Mouse (Mus musculus): Measurements from ENCODE around the gene Slc4a7. TPM values are rescaled to one million over a fixed set of nuclear protein-coding genes. Genes with fewer than 3 reads are reported as not detected.

The Slc4a7 gene
- polyA plus RNA-seq (2012; rRNA removed; ENCODE audit: low replicate concordance), result 6.7 and 12.2 TPM in 2 replicates

DNA sequence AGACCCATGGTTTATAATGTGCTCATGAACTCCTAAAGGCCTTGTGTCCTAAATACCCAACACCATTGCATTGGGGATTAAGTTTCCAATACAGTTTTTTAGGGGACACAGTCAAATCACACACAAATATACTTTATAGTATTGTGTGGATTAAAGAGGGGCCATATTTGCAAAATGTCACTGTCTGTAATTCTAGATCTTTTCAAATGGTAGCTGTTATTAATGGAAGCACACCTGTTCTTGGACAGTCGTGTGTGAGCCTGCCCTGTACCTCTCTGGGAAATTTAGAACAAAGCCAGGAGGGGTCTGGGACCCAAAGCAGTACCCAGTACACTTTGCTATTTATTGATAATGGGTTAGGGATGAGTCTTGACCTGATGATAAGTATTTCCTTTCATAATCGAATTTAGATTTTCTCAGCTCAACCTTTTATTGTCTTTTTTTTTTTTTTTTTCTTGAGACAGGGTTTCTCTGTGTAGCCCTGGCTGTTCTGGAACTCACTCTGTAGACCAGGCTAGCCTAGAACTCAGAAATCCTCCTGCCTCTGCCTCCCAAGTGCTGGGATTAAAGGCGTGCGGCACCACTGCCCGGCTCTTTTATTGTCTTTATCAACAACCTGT is at the start of gene Slc4a7:
Gene Slc4a7 (plus strand): TSS at position 570 of the 620 bp plus-strand sequence.

DNA sequence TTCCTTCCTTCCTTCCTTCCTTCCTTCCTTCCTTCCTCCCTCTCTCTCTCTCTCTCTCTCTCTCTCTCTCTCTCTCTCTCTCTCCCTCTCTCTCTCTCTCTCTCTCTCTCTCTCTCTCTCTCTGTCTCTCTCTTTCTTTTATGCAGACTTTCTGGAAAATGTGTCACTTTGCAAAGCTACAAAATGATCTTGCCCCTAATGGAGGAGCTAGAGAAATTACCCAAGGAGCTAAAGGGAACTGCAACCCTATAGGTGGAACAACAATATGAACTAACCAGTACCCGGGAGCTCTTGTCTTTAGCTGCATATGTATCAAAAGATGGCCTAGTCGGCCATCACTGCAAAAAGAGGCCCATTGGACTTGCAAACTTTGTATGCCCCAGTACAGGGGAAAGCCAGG is 101.0 kb downstream of the Slc4a7 start, which contains the start of gene Nek10:
Gene Nek10 (plus strand): TSS at position 301 of the 400 bp plus-strand sequence.

Other genes starting within 250 kb of the Slc4a7 start
- 0.04 and 0.05 TPM in 2 replicates for gene Nek10, start 101.1 kb downstream of the Slc4a7 start, polyA plus RNA-seq (2012; rRNA removed; ENCODE audit: low replicate concordance)

All from subcutaneous adipose tissue, adult 2 months (tissue).